Mouse (Mus musculus) B cell, adult 2 months (primary cell): Measurements from ENCODE around the gene Lsamp.

Experiments used
- DNase-seq, 2 experiments: peaks; one replicate each; pipeline ENCODE4 v3.0.0; 2022

Lsamp gene

DNA sequence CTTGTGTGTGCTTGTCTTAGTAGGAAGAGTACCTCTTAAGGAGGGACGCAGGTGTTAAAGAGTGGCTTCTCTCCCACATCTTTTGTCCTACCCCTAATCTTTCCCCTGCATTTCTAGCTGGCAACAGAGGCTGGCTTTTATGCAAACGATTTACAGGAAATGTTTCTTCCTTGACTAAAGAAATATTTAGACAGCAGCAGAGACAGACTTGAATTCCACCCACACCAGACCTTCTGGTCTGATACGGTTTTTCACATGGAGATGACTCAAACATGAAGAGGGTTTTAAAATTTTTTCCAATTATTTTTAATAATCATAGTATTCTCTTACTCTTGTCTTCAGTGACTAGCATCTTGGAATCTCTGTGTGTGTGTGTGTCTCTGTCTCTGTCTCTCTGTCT is 1333.8 kb downstream of the Lsamp start:
- DNase-seq: no peak

GRCm38 (mm10) chr16:41343431-41343830 is 1359.3 kb downstream of the Lsamp start:
- DNase-seq: no peak

DNA sequence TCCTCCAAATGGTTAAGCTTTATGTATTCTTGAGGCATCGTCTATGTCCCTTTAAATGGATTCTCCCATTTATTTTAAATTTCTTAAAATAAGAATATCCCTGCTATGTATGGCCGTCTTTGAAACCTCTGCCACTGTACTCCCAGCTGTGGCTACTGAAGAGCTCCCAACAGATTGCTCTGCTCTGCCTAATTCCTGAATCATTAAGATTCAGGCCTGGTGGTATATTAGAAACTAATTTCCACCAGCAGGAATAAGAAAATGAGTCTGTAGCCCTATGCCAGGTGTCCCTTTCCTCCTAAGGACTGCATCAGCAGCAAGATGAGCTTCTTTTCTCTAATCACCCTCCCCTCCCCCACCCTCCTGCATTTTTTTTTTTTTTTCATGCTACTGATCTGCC is 1381.0 kb downstream of the Lsamp start:
- no peak for DNase-seq

DNA sequence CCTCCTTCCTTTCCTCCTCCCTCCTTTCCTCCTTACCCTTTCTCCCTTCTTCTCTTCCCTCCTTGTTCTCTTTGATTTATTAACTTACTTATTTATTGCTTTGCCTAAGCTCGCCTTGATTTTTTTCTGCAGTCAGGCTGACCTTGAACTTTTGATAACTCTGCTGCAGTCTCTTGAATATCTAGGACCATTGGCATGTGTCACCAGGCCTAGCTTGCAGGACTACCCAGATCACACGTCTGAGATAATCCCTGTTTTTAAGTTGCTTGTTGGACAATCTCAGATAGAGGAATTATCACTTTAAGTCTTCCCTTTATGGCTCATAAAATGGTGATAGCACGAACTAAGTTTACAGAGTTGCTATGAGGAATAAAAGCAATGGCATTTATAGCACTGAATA is 1399.5 kb downstream of the Lsamp start:
- DNase-seq: no peak

DNA sequence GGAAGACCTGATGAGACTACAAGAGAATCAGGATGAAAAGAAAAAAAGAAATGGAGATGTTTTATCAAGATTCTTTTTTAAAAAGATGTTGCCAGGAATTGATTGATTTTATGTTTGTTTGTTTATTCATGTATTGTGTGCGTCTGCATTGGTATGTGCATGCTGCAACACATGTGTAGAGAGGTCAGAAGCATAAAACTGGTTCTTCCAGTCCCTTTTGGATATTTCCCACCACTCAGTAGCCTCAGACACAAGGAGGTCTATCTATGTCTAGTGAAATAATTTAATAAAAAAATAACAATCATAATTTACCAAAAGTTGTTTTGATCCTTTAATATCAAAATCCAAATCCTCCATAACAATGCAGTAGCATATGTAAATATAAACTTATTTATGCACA is 1400.1 kb downstream of the Lsamp start:
- no peak for DNase-seq

GRCm38 (mm10) chr16:41408850-41409249 is 1424.7 kb downstream of the Lsamp start:
- DNase-seq: no peak

DNA sequence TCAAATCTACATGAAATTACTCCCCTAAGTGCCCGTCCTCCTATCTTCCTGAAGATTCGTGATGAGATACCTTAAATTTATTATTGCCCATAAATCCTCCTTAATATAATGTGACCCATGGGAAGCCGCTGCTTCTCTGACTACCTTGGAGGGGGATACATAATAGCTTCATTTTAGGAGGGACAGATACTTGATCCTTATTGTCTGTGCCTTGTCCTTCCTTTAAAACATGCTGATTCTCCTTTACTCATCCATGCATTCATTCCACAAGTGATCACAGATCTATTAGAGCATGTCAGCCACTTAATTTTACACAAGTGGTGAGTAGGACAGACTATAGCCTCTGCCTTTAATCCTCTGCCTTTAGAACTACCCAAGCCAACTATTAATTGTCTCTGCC is 1426.5 kb downstream of the Lsamp start:
- DNase-seq: no peak

DNA sequence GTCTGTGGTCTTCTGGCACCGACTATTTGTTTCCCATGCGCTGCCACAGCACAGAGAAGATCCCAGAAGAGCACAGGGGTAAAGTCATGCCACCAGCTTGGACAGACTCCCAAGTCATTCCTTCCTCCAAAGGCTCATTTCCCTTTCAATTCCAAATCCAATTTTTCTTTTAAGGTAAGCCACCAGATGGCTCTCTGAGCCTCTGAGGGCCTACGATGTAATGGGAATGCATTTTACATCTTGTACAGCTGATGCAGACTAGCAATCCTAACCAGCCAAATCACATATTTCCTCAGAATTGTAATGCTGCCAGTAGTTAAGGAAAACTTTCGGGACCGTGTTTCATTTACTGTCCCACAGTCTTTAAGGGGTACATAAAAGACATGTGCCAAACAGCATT is 1433.2 kb downstream of the Lsamp start:
- DNase-seq: no peak

DNA sequence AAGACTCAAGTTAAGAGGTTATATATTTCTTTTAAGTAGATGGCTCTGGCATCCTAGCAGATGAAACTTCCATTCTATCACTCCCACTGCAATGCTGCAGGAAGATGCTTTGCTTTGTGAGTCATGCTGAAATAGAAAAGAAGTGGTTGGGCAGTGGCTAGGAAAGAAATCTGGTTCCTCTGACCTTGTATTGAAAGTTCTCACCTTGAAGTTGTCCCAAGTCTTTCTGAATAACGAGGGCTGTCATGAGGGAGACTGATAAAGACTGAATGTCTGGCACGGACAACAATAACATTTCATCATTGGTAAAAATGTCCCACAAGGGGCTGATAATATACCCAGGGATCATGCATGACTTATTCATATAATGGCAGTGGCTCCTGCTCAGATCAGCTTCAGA is 1483.2 kb downstream of the Lsamp start:
- no peak for DNase-seq

DNA sequence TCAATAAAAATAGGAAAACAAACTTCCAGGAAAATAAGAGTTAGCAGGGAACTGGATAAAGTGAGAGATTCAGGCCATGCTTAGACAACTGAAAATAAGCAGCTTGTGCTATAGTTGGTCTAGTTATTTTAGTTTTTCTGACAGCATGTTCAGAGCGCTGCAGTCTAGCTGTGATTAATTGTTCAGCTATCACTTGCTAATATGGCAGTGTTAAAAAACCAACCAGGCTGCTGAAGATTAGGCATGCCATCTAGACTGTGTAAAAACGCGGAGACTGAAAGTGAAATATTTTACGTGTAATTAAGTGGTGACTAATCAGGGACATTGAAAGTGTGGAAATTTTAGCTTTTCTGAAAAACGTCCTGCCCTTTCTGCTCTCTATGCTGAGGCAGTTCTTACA is 1494.5 kb downstream of the Lsamp start:
- no peak for DNase-seq

DNA sequence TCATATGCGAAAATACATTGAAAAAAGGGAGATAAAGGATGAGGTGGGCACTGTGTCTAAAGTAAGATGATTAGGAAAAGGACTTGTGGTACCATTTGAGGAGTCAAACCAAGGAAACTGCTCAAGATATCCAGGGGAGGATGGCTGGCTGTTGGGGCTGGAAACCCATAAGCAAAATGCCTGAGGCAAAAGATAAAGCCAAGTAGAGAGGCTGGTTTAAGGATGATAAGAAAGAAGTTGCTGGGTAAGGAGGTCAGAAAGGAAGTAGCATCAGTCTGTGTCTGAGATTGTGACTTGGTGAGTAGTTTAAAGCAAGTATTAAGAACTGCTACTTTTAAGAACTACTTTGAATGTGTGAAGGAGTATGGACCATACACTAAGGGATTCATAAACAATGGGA is 1497.7 kb downstream of the Lsamp start:
- DNase-seq: no peak

DNA sequence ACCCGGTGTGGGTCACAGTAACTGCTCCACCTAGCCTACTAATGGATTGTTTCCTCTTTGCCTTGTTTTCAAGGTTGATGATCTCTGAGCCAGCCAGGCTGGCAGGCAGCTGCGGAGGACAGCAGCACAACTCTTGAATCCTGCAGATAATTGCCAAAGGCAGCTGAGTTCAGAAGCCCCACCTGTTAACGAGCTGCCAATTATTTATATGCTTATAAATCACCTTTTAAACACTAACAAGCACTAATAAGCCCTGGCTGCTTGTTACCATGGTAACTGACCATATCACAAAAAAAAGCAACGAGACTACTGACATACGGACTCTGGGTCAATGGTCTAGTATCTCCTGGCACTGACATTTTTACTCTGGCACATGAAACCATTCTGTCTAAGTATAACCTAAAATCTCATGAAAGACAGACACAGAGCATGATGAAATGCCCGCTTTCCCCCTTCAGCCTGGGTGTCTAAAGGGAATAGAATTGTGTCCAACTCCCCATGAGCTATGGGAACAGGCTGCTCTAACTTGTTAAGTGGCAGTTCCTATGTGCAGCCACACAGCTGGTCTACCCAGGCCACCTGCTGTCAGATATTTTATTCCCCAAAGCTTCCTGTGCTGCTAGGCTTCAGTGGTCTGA is 1526.9 kb downstream of the Lsamp start:
- DNase-seq: no peak

DNA sequence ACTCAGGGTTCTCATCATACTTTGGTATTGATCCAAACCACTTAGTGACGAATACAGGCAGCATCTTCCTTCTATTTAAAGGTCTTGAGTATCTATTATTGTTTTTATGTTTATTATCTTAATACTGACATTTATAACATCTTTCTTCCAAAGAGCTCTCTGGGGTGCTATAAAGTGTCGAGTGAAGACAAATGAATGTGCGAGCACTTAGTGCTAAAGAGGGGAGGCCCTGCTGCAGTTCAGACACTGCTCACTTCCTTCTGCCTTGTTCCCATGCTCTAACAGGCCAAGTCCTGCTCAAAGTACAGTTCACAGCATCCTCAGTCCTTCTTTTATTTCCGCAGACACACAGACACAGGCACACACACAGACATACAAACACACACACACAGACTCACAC is 1537.4 kb downstream of the Lsamp start:
- no peak for DNase-seq

DNA sequence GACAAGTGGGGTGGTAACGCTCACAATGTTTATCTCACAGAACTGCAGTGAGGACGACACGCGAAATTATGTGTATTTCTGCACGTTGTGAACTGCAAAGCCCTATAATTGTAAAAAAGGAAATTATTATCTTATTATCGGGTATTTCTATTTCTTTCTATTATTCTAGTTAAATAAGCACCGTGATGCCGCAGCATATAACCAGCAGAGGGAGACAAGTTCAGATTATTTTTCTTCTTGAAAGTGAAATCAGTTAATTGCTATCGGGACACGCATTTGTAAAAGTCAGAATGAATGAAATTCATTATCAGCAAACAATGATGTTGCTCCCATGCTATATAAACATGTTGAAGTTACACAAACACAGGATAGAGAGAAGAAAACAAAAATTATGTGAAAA is 1540.1 kb downstream of the Lsamp start:
- DNase-seq: no peak

- no peak for DNase-seq
Observed at GRCm38 (mm10) chr16:41532661-41533551, 1548.7 kb downstream of the Lsamp start.

- no peak for DNase-seq
Observed at GRCm38 (mm10) chr16:41533686-41534085, 1549.5 kb downstream of the Lsamp start.

DNA sequence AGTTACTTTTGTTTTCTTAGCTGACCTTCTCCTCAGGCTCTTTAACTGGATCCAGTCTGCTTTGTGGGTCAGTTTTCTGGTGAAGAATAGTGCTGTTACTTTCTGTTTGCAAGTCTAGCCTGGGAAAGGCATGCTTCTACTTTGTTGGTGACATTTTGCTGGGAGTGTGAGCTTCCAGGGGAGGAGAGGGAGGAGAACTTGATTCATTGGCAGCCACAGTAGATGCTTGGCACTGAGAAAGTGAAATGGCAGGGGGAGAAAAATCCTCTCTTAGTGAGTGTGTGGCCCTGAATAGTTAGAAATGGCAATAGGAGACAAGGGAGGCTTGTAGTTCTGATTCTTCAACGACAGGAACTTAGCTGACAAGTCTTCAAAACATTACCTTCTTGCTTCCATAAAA is 1551.6 kb downstream of the Lsamp start:
- DNase-seq: no peak

DNA sequence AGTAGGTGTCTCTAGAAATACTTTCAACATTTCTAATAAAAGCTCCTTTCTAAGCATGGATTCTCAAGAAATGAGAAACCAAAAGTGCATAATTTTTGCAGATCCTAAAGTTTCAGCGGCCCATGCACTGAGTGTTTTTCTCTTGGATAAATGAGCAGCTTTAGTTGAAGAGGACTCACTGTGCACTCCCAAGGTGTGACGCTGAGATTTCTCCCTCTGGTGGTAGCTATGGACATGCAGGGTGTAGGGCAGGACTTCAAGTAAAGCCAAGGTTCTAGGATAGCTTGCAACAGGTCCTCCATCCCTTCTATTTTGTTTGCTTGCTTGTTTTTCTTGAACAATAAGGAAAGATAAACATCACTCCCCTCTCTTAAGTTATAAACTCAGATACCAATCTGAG is 1558.5 kb downstream of the Lsamp start:
- no peak for DNase-seq

- no peak for DNase-seq
Observed at GRCm38 (mm10) chr16:41551164-41551563, 1567.0 kb downstream of the Lsamp start.

- no peak for DNase-seq
Observed at GRCm38 (mm10) chr16:41551851-41552262, 1567.7 kb downstream of the Lsamp start.

DNA sequence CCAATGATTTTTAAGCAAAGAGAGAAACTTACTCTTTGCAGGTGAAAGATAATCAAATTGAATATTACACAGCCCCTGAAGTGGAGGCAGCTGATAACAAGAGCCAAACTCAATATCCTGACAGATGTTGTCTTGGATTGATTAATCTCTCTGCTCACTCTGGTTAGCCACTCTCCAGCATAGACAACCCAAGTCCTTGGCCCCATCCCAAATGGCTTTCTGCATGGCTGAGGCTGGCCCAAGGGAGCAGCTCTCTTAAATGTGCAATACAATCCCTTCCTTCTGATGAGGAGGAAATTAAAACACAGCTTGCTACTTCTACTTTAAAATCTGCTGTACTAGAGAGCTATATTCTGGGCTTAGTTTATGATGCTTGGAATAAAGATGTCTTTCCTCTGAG is 1572.9 kb downstream of the Lsamp start:
- DNase-seq: no peak

DNA sequence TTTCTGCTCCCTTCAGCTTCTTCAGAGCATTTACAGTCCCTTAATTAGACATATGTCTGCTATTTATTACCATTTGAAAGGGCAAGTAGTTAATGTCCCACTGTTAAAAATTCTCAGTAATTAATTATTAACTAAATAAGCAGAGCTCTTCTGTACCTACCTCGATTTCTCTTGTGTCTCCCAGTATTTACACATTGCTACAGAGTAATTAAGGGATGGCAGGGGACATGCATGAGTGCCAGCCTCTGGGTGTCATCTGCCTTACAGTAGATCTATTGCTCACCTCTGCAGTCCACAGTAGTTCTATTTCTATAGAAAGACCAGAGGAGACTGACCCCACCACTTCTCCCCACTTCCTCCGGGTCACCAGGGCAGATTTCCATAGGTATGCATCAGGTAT is 1581.1 kb downstream of the Lsamp start:
- DNase-seq: no peak

- DNase-seq: no peak
Observed at GRCm38 (mm10) chr16:41588675-41589301, 1604.6 kb downstream of the Lsamp start.

DNA sequence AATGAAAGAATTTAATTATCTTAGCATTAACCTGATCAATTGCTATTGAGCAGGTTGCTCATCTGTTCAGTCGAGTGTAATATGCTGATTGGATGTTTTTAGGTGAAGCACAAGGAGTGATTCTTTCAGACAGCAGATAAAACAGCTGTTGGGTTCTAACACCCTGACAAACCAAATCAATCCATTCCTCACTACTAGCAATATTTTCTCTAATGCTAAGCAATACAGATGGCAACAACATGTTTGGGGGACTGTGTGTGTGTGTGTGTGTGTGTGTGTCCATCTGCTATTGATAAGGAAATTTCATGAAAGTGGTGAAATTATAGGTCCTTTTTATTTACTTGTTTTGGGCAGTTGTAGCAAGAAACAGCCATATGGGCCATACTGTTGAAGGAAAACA is 1628.1 kb downstream of the Lsamp start:
- DNase-seq: no peak
